Mouse (Mus musculus) small intestine, adult 2 months (tissue): Measurements from ENCODE around the gene Chst10. TPM values are rescaled to one million over a fixed set of nuclear protein-coding genes. Genes with fewer than 3 reads are reported as not detected.

Source experiments
- H3K27ac ChIP-seq: fragments of 200-500 bp; 2 replicates; pipeline ENCODE4 v1.5.1; 2012; ENCODE audit warnings: low read depth, low read length, control low read depth, inconsistent platforms; ENCODE audit not compliant: insufficient read depth
- H3K27me3 ChIP-seq: fragments of 200-500 bp; 2 replicates; pipeline ENCODE4 v1.6.1; 2012; ENCODE audit warnings: mild to moderate bottlenecking, moderate library complexity, low read length, inconsistent platforms; ENCODE audit not compliant: control insufficient read depth, insufficient read depth
- H3K36me3 ChIP-seq: fragments of 200-500 bp; 2 replicates; pipeline ENCODE4 v1.6.1; 2012; ENCODE audit warnings: mild to moderate bottlenecking, low read length, control low read depth, inconsistent platforms; ENCODE audit not compliant: control insufficient read depth, insufficient read depth
- H3K4me1 ChIP-seq: fragments of 200-500 bp; 2 replicates; pipeline ENCODE4 v1.6.1; 2012; ENCODE audit warnings: low read length, inconsistent platforms, mixed read lengths; ENCODE audit not compliant: control insufficient read depth, insufficient read depth, insufficient read length
- H3K4me3 ChIP-seq: fragments of 200-500 bp; 2 replicates; pipeline ENCODE4 v1.5.1; 2012; ENCODE audit warnings: low read depth, mild to moderate bottlenecking, control low read depth, inconsistent platforms, low read length, moderate library complexity
- CTCF ChIP-seq: fragments of 200-500 bp; IDR thresholded peaks from 2 replicates; pipeline ENCODE4 v1.5.1; 2012; ENCODE audit warnings: low read depth, mild to moderate bottlenecking, control low read depth, inconsistent platforms, low read length, moderate library complexity, mixed read lengths; ENCODE audit not compliant: insufficient replicate concordance, insufficient read length; ENCODE audit errors: extremely low read depth
- POLR2A ChIP-seq: fragments of 200-500 bp; IDR thresholded peaks from 2 replicates; pipeline ENCODE4 v1.6.1; 2012; ENCODE audit warnings: low read depth, mild to moderate bottlenecking, control low read depth, inconsistent platforms, low read length, moderate library complexity
- WGBS: fragments of 180-500 bp; shearing (Covaris S2); methylation state at CpG from one replicate; pipeline ENCODE4 v1.1.7; 2018; 5-methylcytosine and 5-hydroxymethylcytosine counted together
- polyA plus RNA-seq: library from polyadenylated mRNA; depleted of rRNA; stranded (reverse); fragments of >200 nt; gene quantifications from 2 replicates; pipeline ENCODE4 v1.2.3, GENCODE M21; 2012

The Chst10 gene
- polyA plus RNA-seq, 1 experiment = 1.2 TPM

GRCm38 (mm10) chr1:38928996-38929395 lies 31.0 kb upstream of the Chst10 start:
- 86% methylated on average over 4 of the region's 4 CpGs for WGBS
- Histone ChIP-seq H3K4me1 (0 out of 2 replicates have a peak, but pooled peaks cover 2% of the 10 kb centered on the region), H3K4me3 (no peak overlapping the region), H3K27me3 (no peaks in the 10 kb centered on the region), H3K36me3 (no peaks in the 10 kb centered on the region), H3K27ac (no peak overlapping the region)
- TF ChIP-seq POLR2A = no peak
- TF ChIP-seq CTCF = no peak

GRCm38 (mm10) chr1:38903985-38904384 lies 6.0 kb upstream of the Chst10 start:
- no peak for TF ChIP-seq CTCF
- TF ChIP-seq POLR2A = no peak
- no peaks in the 10 kb centered on the region for H3K36me3 ChIP-seq
- H3K4me1 ChIP-seq = no peaks in the 10 kb centered on the region
- no peak overlapping the region for H3K27ac ChIP-seq
- no peak overlapping the region for H3K4me3 ChIP-seq
- no peaks in the 10 kb centered on the region for H3K27me3 ChIP-seq
- 63% methylated on average over 2 of the region's 2 CpGs for WGBS

GRCm38 (mm10) chr1:38902571-38902970 lies 4.6 kb upstream of the Chst10 start:
- H3K4me1 ChIP-seq = peaks cover 4% of the 10 kb centered on the region; the same call in 1 of the 2 replicates
- peaks cover 9% of the 10 kb centered on the region; the same call in 1 of the 2 replicates for H3K27me3 ChIP-seq
- 46% methylated on average over 5 of the region's 5 CpGs for WGBS
- no peak overlapping the region for H3K4me3 ChIP-seq
- no peak overlapping the region for H3K27ac ChIP-seq
- no peak for TF ChIP-seq CTCF
- no peak for TF ChIP-seq POLR2A
- H3K36me3 ChIP-seq = no peaks in the 10 kb centered on the region

GRCm38 (mm10) chr1:38893081-38893480 lies 4.9 kb downstream of the Chst10 start:
- 74% methylated on average over 5 of the region's 5 CpGs for WGBS
- H3K27me3 ChIP-seq = peaks cover 9% of the 10 kb centered on the region; the same call in 1 of the 2 replicates
- no peaks in the 10 kb centered on the region for H3K36me3 ChIP-seq
- H3K4me3 ChIP-seq = no peak overlapping the region
- peaks cover 3% of the 10 kb centered on the region; the same call in 1 of the 2 replicates for H3K4me1 ChIP-seq
- H3K27ac ChIP-seq = no peak overlapping the region
- TF ChIP-seq POLR2A = no peak
- TF ChIP-seq CTCF = no peak

GRCm38 (mm10) chr1:38891444-38891843 lies 6.5 kb downstream of the Chst10 start:
- Histone ChIP-seq H3K36me3 (no peaks in the 10 kb centered on the region), H3K4me1 (no peaks in the 10 kb centered on the region), H3K4me3 (no peak overlapping the region), H3K27me3 (no peaks in the 10 kb centered on the region), H3K27ac (no peak overlapping the region)
- TF ChIP-seq CTCF = no peak
- TF ChIP-seq POLR2A = no peak
- WGBS = 88% methylated on average over 5 of the region's 5 CpGs

GRCm38 (mm10) chr1:38888803-38889202 lies 9.2 kb downstream of the Chst10 start:
- no peaks in the 10 kb centered on the region for H3K27me3 ChIP-seq
- no peak for TF ChIP-seq POLR2A
- WGBS = 94% methylated on average over 6 of the region's 6 CpGs
- no peak overlapping the region for H3K4me3 ChIP-seq
- no peaks in the 10 kb centered on the region for H3K36me3 ChIP-seq
- no peaks in the 10 kb centered on the region for H3K4me1 ChIP-seq
- H3K27ac ChIP-seq = no peak overlapping the region

- no peak overlapping the region for H3K4me3 ChIP-seq
- no peak overlapping the region for H3K27ac ChIP-seq
- TF ChIP-seq CTCF (no peak), POLR2A (no peak)
- no peaks in the 10 kb centered on the region for H3K4me1 ChIP-seq
- no peaks in the 10 kb centered on the region for H3K27me3 ChIP-seq
- WGBS = 49% methylated on average over 6 of the region's 6 CpGs
- H3K36me3 ChIP-seq = no peaks in the 10 kb centered on the region
Measured at GRCm38 (mm10) chr1:38887011-38887410, 10.9 kb downstream of the Chst10 start.

GRCm38 (mm10) chr1:38886602-38887001 lies 11.4 kb downstream of the Chst10 start:
- no peak overlapping the region for H3K4me3 ChIP-seq
- TF ChIP-seq POLR2A (no peak), CTCF (no peak)
- no peak overlapping the region for H3K27ac ChIP-seq
- H3K27me3 ChIP-seq = no peaks in the 10 kb centered on the region
- H3K36me3 ChIP-seq = no peaks in the 10 kb centered on the region
- no peaks in the 10 kb centered on the region for H3K4me1 ChIP-seq
- 57% methylated on average over 2 of the region's 2 CpGs for WGBS
